Mouse (Mus musculus) erythroblast, embryonic 14.5 days (primary cell): ENCODE data around the gene Sv2c. TPM values are rescaled to one million over a fixed set of nuclear protein-coding genes. Genes with fewer than 3 reads are reported as not detected.

Experiments
- H3K27me3 ChIP-seq: 2 replicates; pipeline ENCODE4 v1.6.1; 2012; ENCODE audit warnings: inconsistent platforms; ENCODE audit not compliant: control insufficient read depth
- H3K36me3 ChIP-seq: 2 replicates; pipeline ENCODE4 v1.6.1; 2012; ENCODE audit warnings: mild to moderate bottlenecking, inconsistent platforms; ENCODE audit not compliant: control insufficient read depth
- H3K4me1 ChIP-seq: 2 replicates; pipeline ENCODE4 v1.6.1; 2012; ENCODE audit warnings: inconsistent platforms; ENCODE audit not compliant: control insufficient read depth
- H3K4me3 ChIP-seq: replicated peaks from 2 replicates; pipeline ENCODE3; 2012; ENCODE audit warnings: moderate library complexity, mild to moderate bottlenecking, inconsistent platforms
- H3K9me3 ChIP-seq: 2 replicates; pipeline ENCODE4 v1.6.1; 2012; ENCODE audit warnings: low read length, inconsistent platforms, mixed read lengths; ENCODE audit not compliant: control insufficient read depth
- GATA1 ChIP-seq: IDR thresholded peaks from 2 replicates; pipeline ENCODE4 v1.6.1; 2012; ENCODE audit warnings: low read length, inconsistent platforms, mixed read lengths
- TAL1 ChIP-seq: IDR thresholded peaks from 3 replicates; pipeline ENCODE4 v1.6.1; 2012; ENCODE audit warnings: low read length, inconsistent platforms, mixed read lengths
- polyA plus RNA-seq: library from polyadenylated mRNA; stranded (reverse); fragments of >175 nt; gene quantifications from 2 replicates; pipeline ENCODE4 v1.2.3, GENCODE M21; 2012

The Sv2c gene
- polyA plus RNA-seq, 1 experiment, result 0.01 TPM

- H3K36me3 ChIP-seq, result no peaks in the 10 kb centered on the region
- no peaks in the 10 kb centered on the region for H3K27me3 ChIP-seq
- H3K4me3 ChIP-seq, result no peak overlapping the region
- TF ChIP-seq GATA1 (no peak), TAL1 (no peak)
- peaks cover 32% of the 10 kb centered on the region for H3K4me1 ChIP-seq
- no peaks in the 10 kb centered on the region for H3K9me3 ChIP-seq
Observed at GRCm38 (mm10) chr13:95945937-95946507, 186.4 kb downstream of the Sv2c start.

- no peak for TF ChIP-seq TAL1
- TF ChIP-seq GATA1, result no peak
- no peak overlapping the region for H3K4me3 ChIP-seq
- H3K9me3 ChIP-seq, result no peaks in the 10 kb centered on the region
- H3K36me3 ChIP-seq, result no peaks in the 10 kb centered on the region
- no peaks in the 10 kb centered on the region for H3K27me3 ChIP-seq
- H3K4me1 ChIP-seq, result peaks cover 20% of the 10 kb centered on the region
Observed at GRCm38 (mm10) chr13:95944621-95945020, 187.8 kb downstream of the Sv2c start.

- TF ChIP-seq GATA1, result no peak
- TF ChIP-seq TAL1, result no peak
- Histone ChIP-seq H3K9me3 (no peaks in the 10 kb centered on the region), H3K4me3 (no peak overlapping the region), H3K27me3 (no peaks in the 10 kb centered on the region), H3K4me1 (peaks cover 15% of the 10 kb centered on the region), H3K36me3 (no peaks in the 10 kb centered on the region)
Observed at GRCm38 (mm10) chr13:95943919-95944318, 188.5 kb downstream of the Sv2c start.

DNA sequence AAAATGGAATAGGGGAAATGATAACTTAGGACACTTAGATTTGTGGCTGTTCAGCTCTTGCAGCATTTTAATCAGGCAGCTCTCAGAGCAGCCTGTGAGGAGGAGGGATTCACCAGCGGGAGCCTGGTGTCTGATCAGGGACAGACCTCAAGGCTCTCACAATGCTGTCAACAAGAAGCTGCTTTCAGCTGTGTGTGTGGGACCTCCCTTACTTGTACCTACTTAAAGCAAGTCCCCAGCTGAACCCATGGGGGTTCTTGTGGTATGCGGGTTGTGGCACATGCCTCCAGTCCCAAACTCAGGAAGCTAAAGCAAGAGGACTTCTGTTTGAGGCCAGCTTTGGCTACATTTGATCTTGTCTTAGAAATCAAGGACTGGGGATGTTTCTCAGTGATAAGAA, 189.8 kb downstream of the Sv2c start:
- TF ChIP-seq TAL1 (no peak), GATA1 (no peak)

GRCm38 (mm10) chr13:95941861-95942260, 190.5 kb downstream of the Sv2c start:
- H3K36me3 ChIP-seq, result no peaks in the 10 kb centered on the region
- H3K4me3 ChIP-seq, result no peak overlapping the region
- H3K27me3 ChIP-seq, result no peaks in the 10 kb centered on the region
- H3K9me3 ChIP-seq, result no peaks in the 10 kb centered on the region
- H3K4me1 ChIP-seq, result peaks cover 2% of the 10 kb centered on the region; the same call in 1 of the 2 replicates
- TF ChIP-seq TAL1 (no peak), GATA1 (no peak)

More for the DNA sequence above, 189.8 kb downstream of the Sv2c start:
- no peaks in the 10 kb centered on the region for H3K9me3 ChIP-seq
- no peaks in the 10 kb centered on the region for H3K36me3 ChIP-seq
- H3K4me3 ChIP-seq, result no peak overlapping the region
- no peaks in the 10 kb centered on the region for H3K27me3 ChIP-seq
- peaks cover 2% of the 10 kb centered on the region; the same call in 1 of the 2 replicates for H3K4me1 ChIP-seq

GRCm38 (mm10) chr13:95940811-95941210, 191.6 kb downstream of the Sv2c start:
- TF ChIP-seq TAL1 (no peak), GATA1 (no peak)
- Histone ChIP-seq H3K36me3 (no peaks in the 10 kb centered on the region), H3K9me3 (no peaks in the 10 kb centered on the region), H3K4me3 (no peak overlapping the region), H3K4me1 (peaks cover 2% of the 10 kb centered on the region; the same call in 1 of the 2 replicates), H3K27me3 (no peaks in the 10 kb centered on the region)

- Histone ChIP-seq H3K9me3 (peaks cover 9% of the 10 kb centered on the region), H3K4me3 (no peak overlapping the region), H3K4me1 (no peaks in the 10 kb centered on the region), H3K36me3 (no peaks in the 10 kb centered on the region), H3K27me3 (no peaks in the 10 kb centered on the region)
- TF ChIP-seq TAL1, result no peak
Observed at GRCm38 (mm10) chr13:95924201-95924621, 208.2 kb downstream of the Sv2c start.

DNA sequence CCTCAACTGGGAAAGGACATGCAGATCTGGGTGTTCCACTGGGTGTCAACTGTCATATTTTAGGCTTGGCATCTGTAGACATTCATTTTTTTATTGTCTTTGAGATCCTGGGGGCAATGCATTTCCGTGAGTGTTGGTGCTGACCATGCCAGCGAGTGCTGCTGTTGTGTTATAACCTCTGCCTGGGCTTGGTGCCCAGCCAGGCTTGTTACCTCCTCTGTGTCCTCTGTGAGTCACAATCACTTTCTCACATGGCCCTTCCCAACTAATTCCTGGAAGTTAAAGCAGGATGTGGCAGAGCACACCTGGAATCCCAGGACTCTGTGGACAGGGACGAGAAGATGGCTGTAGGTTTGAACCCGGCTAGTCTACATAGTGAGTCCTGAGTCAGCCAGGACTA, 209.8 kb downstream of the Sv2c start:
- TF ChIP-seq GATA1, result no peak
- TF ChIP-seq TAL1, result no peak
- peaks cover 9% of the 10 kb centered on the region for H3K9me3 ChIP-seq
- no peaks in the 10 kb centered on the region for H3K4me1 ChIP-seq
- no peak overlapping the region for H3K4me3 ChIP-seq
- no peaks in the 10 kb centered on the region for H3K27me3 ChIP-seq
- no peaks in the 10 kb centered on the region for H3K36me3 ChIP-seq

GRCm38 (mm10) chr13:95918624-95919284, 213.6 kb downstream of the Sv2c start:
- peaks cover 11% of the 10 kb centered on the region for H3K9me3 ChIP-seq
- no peaks in the 10 kb centered on the region for H3K4me1 ChIP-seq
- H3K36me3 ChIP-seq, result no peaks in the 10 kb centered on the region
- TF ChIP-seq GATA1 (no peak), TAL1 (no peak)
- no peak overlapping the region for H3K4me3 ChIP-seq
- no peaks in the 10 kb centered on the region for H3K27me3 ChIP-seq

GRCm38 (mm10) chr13:95913046-95913406, 219.4 kb downstream of the Sv2c start:
- Histone ChIP-seq H3K27me3 (peaks cover 7% of the 10 kb centered on the region; the same call in 1 of the 2 replicates), H3K4me3 (no peak overlapping the region), H3K36me3 (no peaks in the 10 kb centered on the region), H3K4me1 (no peaks in the 10 kb centered on the region), H3K9me3 (peaks cover 2% of the 10 kb centered on the region; the same call in 1 of the 2 replicates)
- no peak for TF ChIP-seq TAL1
- TF ChIP-seq GATA1, result no peak
